Mouse (Mus musculus) gastrocnemius, adult 2 months (tissue): ENCODE data around the gene Lims1. TPM values are rescaled to one million over a fixed set of nuclear protein-coding genes. Genes with fewer than 3 reads are reported as not detected.
"Not testable (repeated sequence)": the region's sequence is repeated elsewhere in the genome, so short reads cannot be mapped to it uniquely, and the experiment has no call there.

Source experiments
- DNase-seq: peaks from one replicate; pipeline ENCODE4 v3.0.0; 2022
- H3K27ac ChIP-seq: fragments of 200-600 bp; 2 replicates; pipeline ENCODE4 v1.8.1; 2022; ENCODE audit warnings: mild to moderate bottlenecking
- H3K4me3 ChIP-seq: fragments of 200-600 bp; 2 replicates; pipeline ENCODE4 v1.8.1; 2022; ENCODE audit warnings: mild to moderate bottlenecking, moderate library complexity
- CTCF ChIP-seq: fragments of 200-600 bp; IDR thresholded peaks from 2 replicates; pipeline ENCODE4 v1.8.1; 2022; ENCODE audit warnings: antibody characterized with exemption, mild to moderate bottlenecking, moderate library complexity
- intact Hi-C: fragments of 180-260 bp; cut with DNase I; formaldehyde crosslinking; loops from one replicate; pipeline ENCODE4 v1.15.1; 2025
- long read RNA-seq, 2 experiments: library from polyadenylated mRNA; stranded (forward); transcript quantifications; one replicate each; pipeline ENCODE4 v2.0.0; 2021
- total RNA-seq, 2 experiments: library from RNA; stranded (reverse); gene quantifications; 2 replicates each; pipeline ENCODE4 v1.2.3; 2021

Gene Lims1
- 10 to 100 TPM; 36.1 to 54.7 TPM for total RNA-seq
- long read RNA-seq, experiment 1, full-length matches to known transcripts: 25 of 47 reads
- long read RNA-seq, experiment 1, partial matches to known transcripts: 1 of 47 reads
- long read RNA-seq, experiment 1, other reads (novel, unspliced or antisense): 21 of 47 reads
- long read RNA-seq, experiment 2, full-length matches to known transcripts: 13 of 33 reads
- long read RNA-seq, experiment 2, partial matches to known transcripts: 2 of 33 reads
- long read RNA-seq, experiment 2, other reads (novel, unspliced or antisense): 18 of 33 reads

DNA sequence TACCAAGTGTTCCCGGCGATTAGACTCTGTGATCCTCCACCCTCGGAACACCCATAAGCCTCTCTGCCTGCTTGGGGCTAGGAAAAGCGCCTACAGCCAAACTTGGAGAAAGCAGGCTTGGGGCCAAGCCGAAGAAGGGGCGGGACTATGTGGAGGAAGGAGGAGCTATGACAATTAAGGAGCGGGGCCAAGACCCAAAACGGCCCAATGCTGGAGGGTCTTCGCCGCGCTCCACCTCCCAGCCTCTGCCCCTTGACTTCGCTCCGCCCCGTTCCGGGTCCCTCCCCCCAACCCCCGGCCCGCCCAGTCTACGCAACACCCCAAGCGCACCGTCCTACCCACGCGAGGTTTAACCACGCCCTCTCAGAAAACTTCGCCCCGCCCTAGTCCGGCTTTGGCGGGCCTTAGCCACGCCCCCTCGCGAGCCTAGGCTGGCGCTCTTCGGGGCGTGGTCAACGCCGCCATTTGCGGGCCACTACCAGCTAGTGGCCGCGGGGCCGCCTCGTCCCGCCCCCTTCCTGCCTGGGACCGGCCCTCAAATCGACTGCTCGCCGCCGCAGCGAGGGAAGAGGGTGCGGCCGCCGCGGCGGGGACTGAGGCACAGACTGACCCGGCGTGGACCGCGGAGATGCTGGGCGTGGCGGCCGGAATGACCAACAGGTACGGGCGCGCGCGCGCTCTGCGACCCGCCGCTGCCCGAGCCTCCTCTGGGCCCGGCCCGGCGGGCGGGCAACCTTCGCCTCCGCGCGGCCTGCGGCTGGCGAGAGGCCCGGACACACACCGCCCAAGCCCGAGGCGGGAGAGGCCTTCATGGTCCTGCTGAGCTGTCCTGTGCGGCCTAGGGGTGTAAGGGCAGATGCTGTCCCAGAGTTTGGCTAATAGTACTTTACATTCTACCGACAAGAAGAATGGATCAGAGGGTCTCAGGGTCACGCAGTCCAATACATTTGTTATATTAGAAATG, at the start of gene Lims1:
Gene Lims1 (plus strand): TSS at position 439 of the 964 bp plus-strand sequence.
- DNase-seq: peak; percentile 99
- Histone ChIP-seq H3K4me3 (peak within 1 kb of the TSS; percentile 85), H3K27ac (peak within 1 kb of the TSS; percentile 90)
- no peak for TF ChIP-seq CTCF
- intact Hi-C loops: no loop called here

DNA sequence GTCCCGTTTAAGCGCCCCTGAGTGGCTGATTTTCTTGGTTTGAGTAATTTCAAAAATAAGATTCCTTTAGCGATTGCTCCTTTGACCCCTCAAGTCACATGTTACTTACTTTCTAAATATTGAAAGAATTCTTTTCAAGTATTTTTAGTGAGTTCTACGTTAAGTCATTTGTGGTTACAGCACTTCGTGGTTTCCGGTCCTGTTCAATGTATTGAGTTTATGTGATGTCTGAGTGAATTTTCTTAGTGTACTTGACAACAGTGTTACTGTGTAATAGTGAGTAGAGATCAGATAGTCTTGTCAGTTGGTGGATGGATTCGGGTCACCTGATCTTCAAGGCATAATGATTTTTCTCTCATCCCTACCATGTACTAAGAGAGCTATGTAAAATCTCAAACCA, 41.0 kb upstream of the Lims1 start:
- Histone ChIP-seq H3K4me3 (no peak overlapping the region), H3K27ac (no peak overlapping the region)
- no peak for TF ChIP-seq CTCF
- DNase-seq: no peak
- intact Hi-C loops: no loop called here

DNA sequence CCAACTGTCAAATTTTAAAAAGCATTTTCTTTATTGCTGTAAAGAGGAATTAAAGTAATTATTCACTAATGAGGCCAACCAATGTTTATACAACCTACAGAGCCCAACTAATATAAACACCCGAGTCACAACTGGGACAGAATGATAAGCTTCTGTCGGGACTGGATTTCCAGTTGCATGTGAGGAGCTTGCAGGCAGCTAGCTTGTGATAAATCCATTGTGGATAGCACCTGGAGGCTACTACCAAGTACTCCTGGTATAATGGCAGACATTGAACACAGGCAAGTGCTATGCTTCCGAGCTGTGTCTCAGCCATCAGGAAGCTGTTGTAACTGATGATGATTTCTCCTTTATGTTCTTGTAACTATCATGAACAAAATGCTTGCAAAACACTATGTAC, 32.5 kb upstream of the Lims1 start:
- intact Hi-C loops: loop anchor here (10.0 kb wide), 1 partner anchor 174 kb away; no protein-coding TSS in a partner anchor
- Histone ChIP-seq H3K4me3 (no peak overlapping the region), H3K27ac (no peak overlapping the region)
- no peak for TF ChIP-seq CTCF
- DNase-seq: no peak

DNA sequence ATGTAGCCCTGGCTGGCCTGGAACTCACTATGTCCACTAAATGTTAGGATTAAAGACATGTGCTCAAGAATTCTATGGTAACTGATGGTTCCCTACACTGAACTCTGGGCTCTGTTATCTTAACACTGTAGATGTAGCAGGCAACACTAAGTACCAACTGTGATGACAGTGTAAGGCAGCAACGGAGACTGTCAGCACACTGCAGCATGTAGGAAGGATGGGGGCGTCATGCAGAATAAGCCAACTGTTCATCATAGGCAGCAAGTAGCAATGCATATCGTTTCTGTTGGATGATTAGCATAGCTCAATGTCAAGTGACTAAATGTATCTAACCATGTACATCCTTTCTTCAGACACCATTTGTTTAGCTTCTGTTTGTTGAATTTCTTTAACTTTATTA, 29.0 kb upstream of the Lims1 start:
- DNase-seq: no peak
- intact Hi-C loops: loop anchor here (10.0 kb wide), 1 partner anchor 171 kb away; no protein-coding TSS in a partner anchor
- Histone ChIP-seq H3K4me3 (no peak overlapping the region), H3K27ac (no peak overlapping the region)
- TF ChIP-seq CTCF: no peak

DNA sequence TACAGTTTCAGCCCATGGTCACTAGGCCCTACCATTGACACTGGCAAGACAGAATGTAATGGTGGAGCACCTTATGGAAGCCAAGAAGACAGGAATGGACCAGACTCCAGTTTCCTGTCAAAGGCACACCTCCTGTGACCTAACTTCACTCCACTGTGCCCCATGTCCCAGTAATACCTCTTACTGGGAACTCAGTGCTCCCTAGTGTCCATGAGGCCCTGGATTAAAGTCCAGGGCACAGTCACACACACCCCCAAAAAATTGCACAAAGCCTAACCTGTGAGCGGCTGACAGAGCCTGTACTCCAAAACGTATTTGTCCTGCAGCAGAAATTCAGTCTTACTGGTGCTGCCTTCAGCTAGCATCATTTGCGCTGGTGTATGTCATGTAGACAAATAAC, 27.7 kb upstream of the Lims1 start:
- H3K27ac ChIP-seq: no peak overlapping the region
- TF ChIP-seq CTCF: no peak
- intact Hi-C loops: loop anchor here (10.0 kb wide), 1 partner anchor 169 kb away; no protein-coding TSS in a partner anchor
- DNase-seq: no peak
- H3K4me3 ChIP-seq: no peak overlapping the region

DNA sequence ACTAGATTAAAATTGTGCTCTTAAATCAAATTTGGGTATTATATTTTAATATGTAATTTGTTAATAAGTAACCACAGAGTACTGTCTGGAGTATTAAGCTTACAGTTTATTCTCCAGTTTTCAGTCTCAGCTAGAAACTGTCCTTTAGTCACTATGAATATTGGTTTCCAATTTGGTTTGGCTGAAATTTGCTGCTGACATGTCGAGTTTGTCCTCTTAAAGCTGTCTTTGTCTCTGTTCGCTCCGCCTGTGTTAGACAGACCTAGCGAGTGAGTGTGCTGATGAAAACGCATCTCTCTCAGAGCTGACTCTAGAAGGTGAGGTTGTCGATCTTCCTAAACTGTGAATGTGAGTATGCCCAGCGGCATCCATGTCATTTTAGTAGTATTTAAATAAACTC, 18.3 kb upstream of the Lims1 start:
- no peak for DNase-seq
- TF ChIP-seq CTCF: no peak
- Histone ChIP-seq H3K27ac (no peak overlapping the region), H3K4me3 (no peak overlapping the region)
- intact Hi-C loops: no loop called here

DNA sequence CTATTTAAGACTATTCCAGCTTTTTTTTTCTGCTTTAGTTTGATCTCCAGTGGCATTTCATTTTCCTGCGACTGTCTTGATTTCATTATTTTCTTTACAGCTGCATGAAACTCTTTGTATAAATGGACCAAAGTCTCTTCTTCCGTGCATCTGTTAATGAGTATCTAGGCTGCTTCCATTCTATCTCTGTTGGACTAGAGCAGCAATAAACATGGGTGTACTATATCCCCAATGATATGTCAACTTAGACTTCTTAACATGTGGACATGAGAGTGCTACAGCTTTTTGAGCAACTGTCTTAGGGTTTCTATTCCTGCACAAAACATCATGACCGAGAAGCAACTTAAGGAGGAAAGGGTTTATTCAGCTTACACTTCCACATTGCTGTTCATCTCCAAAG, 16.4 kb upstream of the Lims1 start:
- Histone ChIP-seq H3K4me3 (no peak overlapping the region), H3K27ac (no peak overlapping the region)
- no peak for DNase-seq
- no peak for TF ChIP-seq CTCF
- intact Hi-C loops: no loop called here

DNA sequence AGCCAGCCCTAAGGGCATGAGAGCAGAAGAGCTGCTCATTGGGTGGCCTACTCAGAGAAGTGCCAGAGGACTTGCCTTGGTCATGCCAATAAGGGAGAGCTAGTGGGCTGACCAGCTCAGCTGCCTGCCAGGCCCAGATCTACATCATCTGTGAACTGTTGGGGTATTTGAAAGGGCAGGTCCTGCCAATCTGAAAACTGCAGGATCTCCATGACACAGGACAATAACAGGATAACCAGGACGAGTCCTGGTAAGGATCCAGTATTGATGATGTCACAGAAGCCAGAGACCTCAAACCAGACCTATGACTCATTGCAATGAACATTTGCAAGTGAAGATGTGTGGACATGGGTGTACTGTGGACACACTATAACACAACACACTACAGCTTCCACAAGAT, 12.5 kb upstream of the Lims1 start:
- intact Hi-C loops: no loop called here
- no peak overlapping the region for H3K4me3 ChIP-seq
- no peak overlapping the region for H3K27ac ChIP-seq

DNA sequence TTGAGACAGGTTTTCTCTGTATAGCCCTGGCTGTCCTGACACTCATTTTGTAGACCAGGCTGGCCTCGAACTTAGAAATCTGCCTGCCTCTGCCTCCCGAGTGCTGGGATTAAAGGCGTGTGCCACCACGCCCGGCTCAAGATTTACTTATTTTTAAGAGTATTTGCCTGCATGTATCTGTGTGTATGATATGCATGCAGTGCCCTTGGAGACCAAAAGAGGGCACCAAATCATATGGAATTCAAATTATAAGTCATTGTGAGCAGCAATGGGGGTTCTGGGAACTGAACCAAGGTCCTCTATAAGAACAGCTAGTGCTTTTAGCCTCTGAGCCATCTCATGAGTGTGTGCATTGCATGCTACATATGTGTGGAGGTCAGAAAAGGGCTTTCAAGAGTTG, 10.4 kb upstream of the Lims1 start:
- no peak for DNase-seq
- intact Hi-C loops: no loop called here
- H3K27ac ChIP-seq: no peak overlapping the region
- no peak overlapping the region for H3K4me3 ChIP-seq
- peak; percentile 36 for TF ChIP-seq CTCF

More for the DNA sequence above, 12.5 kb upstream of the Lims1 start:
- TF ChIP-seq CTCF: no peak
- DNase-seq: no peak

DNA sequence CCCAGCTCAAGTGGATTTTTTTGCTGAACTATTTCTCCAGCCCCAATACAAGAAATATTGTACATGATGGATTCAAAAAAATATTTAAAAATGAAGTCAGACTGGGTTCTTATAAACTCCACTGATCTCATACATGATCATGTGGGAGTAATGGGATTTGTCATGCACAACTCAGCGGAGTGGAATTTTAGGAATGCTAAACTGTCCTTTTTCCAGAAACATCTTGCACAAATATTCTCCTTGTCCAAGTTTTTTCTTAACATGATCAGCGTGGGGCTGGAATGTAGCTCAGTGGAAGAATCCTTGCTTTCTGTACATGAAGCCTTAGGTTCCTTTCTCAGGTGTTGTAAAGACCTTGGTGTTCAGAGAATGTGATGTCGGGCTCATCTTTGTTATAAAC, 2.4 kb upstream of the Lims1 start:
- DNase-seq: no peak
- TF ChIP-seq CTCF: no peak
- Histone ChIP-seq H3K27ac (peak overlapping the region; percentile 90; the same call in 1 of the 2 replicates), H3K4me3 (no peak overlapping the region)
- intact Hi-C loops: no loop called here

DNA sequence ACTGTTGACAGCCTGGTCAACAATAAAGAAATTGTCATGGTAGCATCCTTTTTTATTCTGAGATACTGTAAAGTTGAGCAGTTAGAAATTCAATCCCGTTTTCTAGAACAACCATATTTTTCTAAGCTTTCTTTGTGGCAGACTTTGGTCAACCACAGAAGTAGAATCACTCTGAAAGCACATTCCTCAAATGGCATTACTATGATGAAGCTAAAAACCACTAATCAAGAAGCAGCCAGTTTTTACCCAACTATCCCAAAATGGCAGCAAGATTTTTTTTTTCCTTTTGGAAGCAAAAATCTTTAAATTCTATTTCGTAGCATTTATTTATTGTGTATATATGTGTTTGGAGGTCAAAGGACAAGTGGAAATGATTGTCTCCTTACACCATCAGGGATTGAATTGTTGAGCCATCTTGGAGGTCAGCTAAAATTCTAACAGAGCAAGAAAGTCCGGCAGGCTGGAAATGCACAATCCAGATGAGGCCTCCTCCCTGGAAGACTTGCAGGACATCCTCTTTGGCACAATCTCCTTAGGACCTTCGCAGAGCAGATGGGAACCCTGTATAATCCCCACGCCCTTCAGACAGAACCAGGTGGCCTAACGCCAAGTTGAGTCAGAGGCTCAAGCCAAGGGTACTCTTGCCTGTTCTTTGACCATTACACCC, 772 bp upstream of the Lims1 start:
- Histone ChIP-seq H3K4me3 (peak overlapping the region; percentile 85), H3K27ac (peak overlapping the region; percentile 90)
- DNase-seq: no peak
- intact Hi-C loops: no loop called here
- TF ChIP-seq CTCF: no peak

DNA sequence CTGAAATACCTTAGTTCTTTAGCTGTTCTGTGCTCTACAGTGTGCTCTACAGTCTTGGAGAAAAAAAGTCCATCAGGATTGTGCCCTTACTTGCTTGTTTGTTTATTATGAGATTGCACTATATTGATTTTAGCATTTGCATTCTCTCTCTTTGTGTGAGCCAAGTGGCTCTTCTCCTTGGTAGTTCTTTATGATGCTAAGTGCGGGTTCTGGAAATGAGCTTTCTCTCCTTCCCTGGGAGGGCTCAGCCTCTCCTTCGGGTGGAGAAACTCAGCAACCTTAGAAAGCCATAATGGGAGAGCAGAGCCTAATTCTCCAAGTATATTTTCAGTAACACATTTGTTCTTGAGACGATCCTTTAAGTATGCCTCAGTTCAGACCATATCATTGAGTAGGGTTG, 3.0 kb downstream of the Lims1 start:
- Histone ChIP-seq H3K4me3 (no peak overlapping the region), H3K27ac (no peak overlapping the region)
- no peak for DNase-seq
- intact Hi-C loops: no loop called here
- TF ChIP-seq CTCF: no peak

DNA sequence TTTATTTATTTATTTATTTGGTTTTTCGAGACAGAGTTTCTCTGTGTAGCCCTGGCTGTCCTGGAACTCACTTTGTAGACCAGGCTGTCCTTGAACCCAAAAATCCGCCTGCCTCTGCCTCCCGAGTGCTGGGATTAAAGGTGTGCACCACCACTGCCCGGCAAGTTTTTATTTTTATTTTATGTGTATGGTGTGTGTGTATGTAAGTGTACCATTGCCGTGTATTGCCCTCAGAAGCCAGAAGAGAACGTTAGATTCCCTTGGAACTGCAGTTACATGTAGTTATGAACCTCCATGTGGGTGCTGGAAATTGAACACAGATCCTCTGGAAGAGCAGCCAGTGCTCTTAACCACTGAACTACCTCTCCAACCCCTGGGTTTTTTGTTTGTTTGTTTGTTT, 4.6 kb downstream of the Lims1 start:
- intact Hi-C loops, H3K27ac ChIP-seq, H3K4me3 ChIP-seq, DNase-seq: not testable (repeated sequence)
